Mouse (Mus musculus): ENCODE measurements around the gene Ctrl.

DNA sequence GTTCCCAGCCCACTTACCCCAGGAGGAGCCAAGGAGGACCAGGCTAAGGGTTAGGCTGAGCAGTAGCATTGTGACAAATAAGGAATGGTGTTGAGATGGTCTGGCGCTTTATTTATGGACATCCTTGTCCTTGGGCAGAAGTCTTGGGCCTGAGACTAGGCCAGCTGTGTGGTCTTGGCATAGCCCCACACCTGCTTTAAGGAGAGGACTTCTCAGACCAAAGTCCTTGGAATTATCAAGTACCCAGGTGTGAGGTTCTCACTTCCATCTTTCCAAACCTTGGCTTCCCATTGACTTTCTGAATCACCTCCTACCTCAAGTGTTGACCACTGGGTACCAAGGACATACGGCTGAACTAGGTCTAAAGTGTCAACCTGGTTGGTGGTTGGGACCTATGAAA is at the start of gene Ctrl:
- TF ChIP-seq POLR2A (IDR thresholded peaks at IDR 0.05; ENCODE audit: low read depth, low read length) = no peak
- no peak for TF ChIP-seq CTCF (IDR thresholded peaks at IDR 0.05; ENCODE audit: extremely low read depth, insufficient read length, insufficient replicate concordance, low read depth, low read length)
